Mouse (Mus musculus): ENCODE results near the gene Tspan4. TPM values are rescaled to one million over a fixed set of nuclear protein-coding genes. Genes with fewer than 3 reads are reported as not detected.

Gene Tspan4
- total and polyA plus RNA-seq, 3 experiments = 13.5 to 28.7 (median 15.3) TPM

DNA sequence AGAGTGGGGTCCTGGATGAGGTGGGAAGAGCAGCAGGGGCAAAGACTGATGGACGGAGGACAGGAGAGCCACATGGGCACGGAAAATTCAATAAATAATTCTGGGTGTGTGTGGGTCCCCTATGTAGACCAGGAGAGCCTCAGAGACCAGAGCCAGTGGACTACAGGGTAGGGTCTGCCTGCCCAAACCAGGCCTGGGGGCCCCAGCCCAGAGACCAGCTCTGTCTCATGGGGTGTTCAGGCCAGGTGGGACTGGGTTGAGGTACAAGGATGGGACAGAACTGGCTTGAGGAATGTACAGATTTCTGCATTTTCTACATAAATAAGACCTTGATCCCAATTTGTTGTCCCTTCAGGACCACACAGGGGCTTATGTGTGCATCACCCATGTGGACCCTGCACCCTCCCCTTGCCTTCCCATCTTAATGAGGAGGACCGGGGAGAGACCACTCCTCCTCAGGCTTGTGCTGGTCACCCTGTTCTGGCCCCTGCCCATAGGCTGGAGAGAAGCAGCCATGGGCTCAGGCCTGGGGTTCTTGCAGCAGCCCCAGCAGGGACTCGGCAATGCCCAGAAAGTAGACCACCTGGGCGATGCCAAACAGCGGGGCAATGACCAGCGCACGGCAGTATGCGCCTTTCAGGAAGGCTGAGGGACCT is 44.3 kb upstream of the Tspan4 start:
- TF ChIP-seq POLR2AphosphoS5 (IDR thresholded peaks at IDR 0.05; ENCODE audit: insufficient replicate concordance, low read depth, low read length) (no peak), GATA2 (IDR thresholded peaks at IDR 0.05; ENCODE audit: borderline replicate concordance, low read depth, low read length) (no peak), TAL1 (conservative IDR thresholded peaks at IDR 0.05; ENCODE audit: low read depth, low read length) (no peak), CTCF (IDR thresholded peaks at IDR 0.05; ENCODE audit: low read depth, low read length) (no peak), GATA1 (IDR thresholded peaks at IDR 0.05; ENCODE audit: borderline replicate concordance, low read length) (no peak)
- DNase-seq (ENCODE audit: low spot score) = no peak
- H3K4me1 ChIP-seq (ENCODE audit: insufficient read depth, low read depth, low read length) = peaks cover 80% of the 10 kb centered on the region
- H3K9me3 ChIP-seq (replicated peaks) = no peaks in the 10 kb centered on the region
- peaks cover 55% of the 10 kb centered on the region for H3K36me3 ChIP-seq (replicated peaks)
- H3K27me3 ChIP-seq (ENCODE audit: insufficient read depth, low read length) = peaks cover 24% of the 10 kb centered on the region
- H3K4me3 ChIP-seq (ENCODE audit: low read depth, low read length) = no peak overlapping the region
- no peak for ATAC-seq (ENCODE audit: extremely low read depth, insufficient number of reproducible peaks, low FRiP score, poor library complexity, severe bottlenecking)

DNA sequence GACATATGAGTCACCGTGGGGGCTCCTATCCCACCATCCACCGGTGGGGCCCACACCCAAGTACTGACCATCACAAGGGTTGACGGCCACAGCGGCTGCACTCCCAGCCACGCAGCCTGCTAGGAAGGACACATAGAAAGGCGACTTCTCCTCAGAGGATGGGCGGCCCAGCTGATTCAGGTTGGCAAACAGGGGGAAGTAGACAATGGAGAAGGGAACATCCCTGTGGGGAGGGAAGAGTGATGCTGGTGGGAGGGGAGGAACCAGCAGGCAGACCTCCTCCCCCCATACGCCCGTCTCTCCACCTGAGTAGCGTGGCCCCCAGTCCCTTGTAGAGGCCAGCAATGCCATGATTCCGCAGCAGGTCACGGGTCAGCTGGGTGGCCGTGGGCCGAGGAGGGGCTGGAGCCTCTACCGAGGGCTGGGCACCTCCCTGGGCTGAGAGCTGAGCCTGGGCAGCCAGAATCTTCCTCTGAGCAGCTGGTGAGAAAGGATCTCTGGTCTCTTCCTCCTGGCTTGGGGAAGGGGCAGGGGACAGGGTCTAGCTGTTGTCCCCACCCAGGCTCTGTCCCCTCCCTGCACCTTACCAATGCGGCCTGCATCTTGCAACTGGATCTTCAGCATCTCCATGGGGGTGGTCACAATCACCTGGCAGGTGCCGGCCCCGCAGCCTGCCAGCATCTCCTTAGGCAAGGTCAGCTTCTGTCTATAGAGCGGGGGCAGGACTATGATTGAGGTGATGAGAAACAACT is 43.4 kb upstream of the Tspan4 start:
- ATAC-seq (ENCODE audit: extremely low read depth, insufficient number of reproducible peaks, low FRiP score, poor library complexity, severe bottlenecking) (no peak), DNase-seq (ENCODE audit: low spot score) (no peak)
- H3K9me3 ChIP-seq (replicated peaks) = no peaks in the 10 kb centered on the region
- peaks cover 63% of the 10 kb centered on the region for H3K36me3 ChIP-seq (replicated peaks)
- TF ChIP-seq POLR2AphosphoS5 (IDR thresholded peaks at IDR 0.05; ENCODE audit: insufficient replicate concordance, low read depth, low read length) (no peak), TAL1 (conservative IDR thresholded peaks at IDR 0.05; ENCODE audit: low read depth, low read length) (no peak), GATA1 (IDR thresholded peaks at IDR 0.05; ENCODE audit: borderline replicate concordance, low read length) (no peak), GATA2 (IDR thresholded peaks at IDR 0.05; ENCODE audit: borderline replicate concordance, low read depth, low read length) (no peak), CTCF (IDR thresholded peaks at IDR 0.05; ENCODE audit: low read depth, low read length) (no peak)
- H3K4me1 ChIP-seq (ENCODE audit: insufficient read depth, low read depth, low read length) = peaks cover 86% of the 10 kb centered on the region
- no peak overlapping the region for H3K4me3 ChIP-seq (ENCODE audit: low read depth, low read length)
- H3K27me3 ChIP-seq (ENCODE audit: insufficient read depth, low read length) = peaks cover 15% of the 10 kb centered on the region

DNA sequence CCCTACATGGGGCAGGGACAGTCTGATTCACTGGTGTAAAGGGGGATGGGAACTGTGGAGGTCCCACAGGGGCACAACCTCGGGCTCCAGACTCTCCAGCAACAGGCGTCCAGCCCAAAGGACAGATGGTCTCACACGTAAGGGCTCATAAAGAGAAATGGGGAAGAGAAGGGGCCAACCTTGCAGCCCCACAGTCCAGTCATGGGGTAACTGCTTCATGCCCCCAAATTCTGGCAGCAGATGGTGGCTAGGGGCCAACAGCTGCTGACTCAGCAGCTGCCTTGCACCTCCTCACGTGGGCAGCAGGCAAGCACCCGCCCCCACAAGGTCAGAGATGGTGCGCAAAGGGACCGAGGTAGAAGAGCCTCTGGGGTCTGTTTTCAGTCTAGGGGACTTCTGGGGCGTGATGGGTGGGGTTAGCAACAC is 42.8 kb upstream of the Tspan4 start:
- Histone ChIP-seq H3K4me3 (ENCODE audit: low read depth, low read length) (peak overlapping the region; percentile 3; the same call in 1 of the 2 replicates), H3K9me3 (replicated peaks) (no peaks in the 10 kb centered on the region), H3K4me1 (ENCODE audit: insufficient read depth, low read depth, low read length) (peaks cover 88% of the 10 kb centered on the region), H3K27me3 (ENCODE audit: insufficient read depth, low read length) (peaks cover 10% of the 10 kb centered on the region; the same call in 1 of the 2 replicates), H3K36me3 (replicated peaks) (peaks cover 63% of the 10 kb centered on the region)
- TF ChIP-seq POLR2AphosphoS5 (IDR thresholded peaks at IDR 0.05; ENCODE audit: insufficient replicate concordance, low read depth, low read length) (no peak), GATA1 (IDR thresholded peaks at IDR 0.05; ENCODE audit: borderline replicate concordance, low read length) (no peak), TAL1 (conservative IDR thresholded peaks at IDR 0.05; ENCODE audit: low read depth, low read length) (no peak), GATA2 (IDR thresholded peaks at IDR 0.05; ENCODE audit: borderline replicate concordance, low read depth, low read length) (no peak), CTCF (IDR thresholded peaks at IDR 0.05; ENCODE audit: low read depth, low read length) (no peak)
- ATAC-seq (ENCODE audit: extremely low read depth, insufficient number of reproducible peaks, low FRiP score, poor library complexity, severe bottlenecking) (0 out of 2 replicates have a peak, but pooled peaks have one; percentile 29), DNase-seq (ENCODE audit: low spot score) (peak; percentile 41)

DNA sequence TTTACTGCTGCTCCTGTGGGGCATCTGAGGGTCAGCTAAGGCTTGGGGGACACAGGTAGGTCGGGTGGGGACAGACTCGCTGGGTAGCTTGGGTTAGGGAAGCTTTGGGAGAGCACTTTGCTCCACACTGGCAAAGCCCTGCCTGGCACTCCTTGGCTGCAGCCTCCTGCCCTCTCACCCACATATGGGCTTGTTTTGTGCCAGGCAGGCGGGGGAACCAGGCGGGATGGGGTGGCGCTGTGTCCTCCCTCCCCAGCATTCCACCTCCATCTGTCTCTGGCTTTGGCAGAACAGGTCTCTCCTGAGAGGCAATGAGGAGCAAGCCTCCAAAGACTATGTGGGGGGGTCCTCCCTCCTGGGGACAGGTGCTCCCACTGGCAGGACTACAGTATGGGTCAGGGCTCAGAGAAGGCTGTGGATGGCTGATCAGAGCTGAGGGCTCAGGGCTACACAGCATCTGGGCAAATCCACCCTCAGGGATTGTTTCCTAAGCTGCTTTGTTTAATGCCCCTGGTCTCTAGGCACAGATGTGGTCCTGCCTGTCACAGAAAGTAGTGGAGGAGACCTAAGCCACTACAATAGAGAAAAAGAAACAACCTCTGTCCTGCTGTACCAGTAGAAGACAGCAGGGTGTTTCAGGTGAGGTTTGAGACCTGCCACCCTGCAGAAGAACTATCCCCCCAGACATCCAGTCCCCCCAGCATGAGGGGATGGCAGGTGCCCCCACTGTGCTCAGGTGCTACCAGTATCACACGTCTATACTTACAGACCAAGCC is 42.1 kb upstream of the Tspan4 start:
- peak overlapping the region; percentile 25; the same call in 1 of the 2 replicates for H3K4me3 ChIP-seq (ENCODE audit: low read depth, low read length)
- DNase-seq (ENCODE audit: low spot score) = no peak
- H3K9me3 ChIP-seq (replicated peaks) = no peaks in the 10 kb centered on the region
- peaks cover 86% of the 10 kb centered on the region for H3K4me1 ChIP-seq (ENCODE audit: insufficient read depth, low read depth, low read length)
- peaks cover 3% of the 10 kb centered on the region; the same call in 1 of the 2 replicates for H3K27me3 ChIP-seq (ENCODE audit: insufficient read depth, low read length)
- TF ChIP-seq GATA1 (IDR thresholded peaks at IDR 0.05; ENCODE audit: borderline replicate concordance, low read length) (no peak), GATA2 (IDR thresholded peaks at IDR 0.05; ENCODE audit: borderline replicate concordance, low read depth, low read length) (no peak), POLR2AphosphoS5 (IDR thresholded peaks at IDR 0.05; ENCODE audit: insufficient replicate concordance, low read depth, low read length) (no peak), TAL1 (conservative IDR thresholded peaks at IDR 0.05; ENCODE audit: low read depth, low read length) (no peak), CTCF (IDR thresholded peaks at IDR 0.05; ENCODE audit: low read depth, low read length) (no peak)
- no peak for ATAC-seq (ENCODE audit: extremely low read depth, insufficient number of reproducible peaks, low FRiP score, poor library complexity, severe bottlenecking)
- peaks cover 68% of the 10 kb centered on the region for H3K36me3 ChIP-seq (replicated peaks)

DNA sequence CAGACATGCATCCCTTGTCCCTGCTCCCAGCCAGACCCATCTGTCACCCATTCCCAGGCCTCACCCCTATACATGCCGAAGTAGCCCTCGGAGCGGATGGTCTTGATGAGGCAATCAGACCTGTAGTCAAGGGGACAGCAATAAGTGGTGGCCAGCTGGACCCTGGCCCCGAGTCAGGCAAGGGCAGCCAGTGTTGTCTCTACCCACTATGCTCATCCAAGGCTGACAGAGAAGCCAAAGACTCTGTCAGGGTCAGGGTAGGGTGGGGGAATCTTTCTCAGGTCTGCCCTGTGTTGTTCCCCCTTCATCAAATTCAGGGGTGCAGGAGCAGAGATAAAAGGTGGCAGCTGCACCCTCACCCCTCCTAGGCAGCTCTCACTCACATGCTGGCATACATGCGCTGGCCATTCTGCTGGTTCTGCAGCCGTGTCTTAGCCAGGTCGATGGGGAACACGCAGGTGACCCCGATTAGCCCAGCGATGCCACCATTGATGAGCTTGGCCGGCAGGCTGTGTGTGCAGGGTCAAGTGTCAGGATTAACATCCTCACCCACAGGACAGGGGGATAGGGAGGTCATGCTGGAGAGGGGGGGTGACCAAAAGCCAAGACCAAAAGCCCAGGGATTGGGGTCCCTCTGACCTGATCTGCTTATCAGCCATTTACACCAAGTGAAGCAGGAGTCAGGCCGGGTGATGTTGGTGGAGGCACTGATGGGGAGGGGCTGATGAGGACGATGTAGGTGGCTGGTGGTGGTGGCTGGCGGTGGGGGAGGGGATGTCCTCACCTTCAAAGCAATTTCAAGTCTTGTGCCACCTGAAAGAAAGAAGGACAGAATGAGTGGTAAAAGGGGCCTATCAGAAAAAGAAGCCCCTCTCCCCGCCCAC is 41.3 kb upstream of the Tspan4 start:
- no peak for TF ChIP-seq CTCF (IDR thresholded peaks at IDR 0.05; ENCODE audit: low read depth, low read length)
- TF ChIP-seq TAL1 (conservative IDR thresholded peaks at IDR 0.05; ENCODE audit: low read depth, low read length) = no peak
- TF ChIP-seq GATA1 (IDR thresholded peaks at IDR 0.05; ENCODE audit: borderline replicate concordance, low read length) = no peak
- TF ChIP-seq POLR2AphosphoS5 (IDR thresholded peaks at IDR 0.05; ENCODE audit: insufficient replicate concordance, low read depth, low read length) = no peak
- TF ChIP-seq GATA2 (IDR thresholded peaks at IDR 0.05; ENCODE audit: borderline replicate concordance, low read depth, low read length) = no peak
- ATAC-seq (ENCODE audit: extremely low read depth, insufficient number of reproducible peaks, low FRiP score, poor library complexity, severe bottlenecking) (no peak), DNase-seq (ENCODE audit: low spot score) (no peak)
- Histone ChIP-seq H3K36me3 (replicated peaks) (peaks cover 77% of the 10 kb centered on the region), H3K9me3 (replicated peaks) (no peaks in the 10 kb centered on the region), H3K4me1 (ENCODE audit: insufficient read depth, low read depth, low read length) (peaks cover 83% of the 10 kb centered on the region), H3K27me3 (ENCODE audit: insufficient read depth, low read length) (peaks cover under 1% of the 10 kb centered on the region; the same call in 1 of the 2 replicates), H3K4me3 (ENCODE audit: low read depth, low read length) (peak overlapping the region; percentile 70; the same call in 1 of the 2 replicates)
